Mouse (Mus musculus) olfactory bulb, adult 2 months (tissue): ENCODE results near the gene Casc1.

Experiments
- CTCF ChIP-seq: fragments of 200-500 bp; IDR thresholded peaks from 2 replicates; pipeline ENCODE4 v1.5.1; 2012; ENCODE audit warnings: low read depth, mild to moderate bottlenecking, low read length, moderate library complexity; ENCODE audit not compliant: insufficient read depth
- POLR2A ChIP-seq: fragments of 200-500 bp; IDR thresholded peaks from 2 replicates; pipeline ENCODE4 v1.6.1; 2012; ENCODE audit warnings: mild to moderate bottlenecking, low read depth, low read length, moderate library complexity; ENCODE audit not compliant: insufficient read depth

DNA sequence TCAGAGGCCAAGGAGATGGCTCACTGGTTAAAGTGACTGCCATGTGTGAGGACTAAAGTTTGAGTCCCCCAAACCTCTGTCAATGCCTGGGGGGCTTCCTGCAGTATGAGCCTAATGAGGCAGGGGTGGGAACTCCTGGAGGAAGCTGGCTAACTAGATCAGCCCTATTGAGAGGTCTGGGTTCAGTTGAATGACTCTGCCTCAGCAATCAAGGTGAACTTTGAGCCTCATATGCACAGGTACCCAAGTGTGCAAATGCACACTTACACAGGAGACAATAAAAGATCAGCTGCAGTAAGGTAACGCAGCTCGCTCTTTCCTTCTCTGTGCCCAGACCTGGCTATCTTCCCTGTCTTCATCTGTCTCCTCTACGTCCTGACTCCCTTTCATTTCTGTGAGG lies 17.8 kb downstream of the Casc1 start:
- TF ChIP-seq POLR2A (no peak), CTCF (no peak)
